Mouse (Mus musculus) embryonic facial prominence, embryonic 15.5 days (tissue): Measurements from ENCODE around the gene Cracr2a. TPM values are rescaled to one million over a fixed set of nuclear protein-coding genes. Genes with fewer than 3 reads are reported as not detected.

Experiments
- ATAC-seq: fragments of 200-750 bp; cut with Nextera tagmentation; 2 replicates; pipeline ENCODE4 v1.8.0; 2017; ENCODE audit warnings: low read depth, moderate TSS enrichment; ENCODE audit not compliant: insufficient number of reproducible peaks, low FRiP score, low TSS enrichment
- H3K27ac ChIP-seq: fragments of 300-500 bp; sonication (generic); replicated peaks from 2 replicates; pipeline ENCODE4 v1.5.1; 2015; ENCODE audit warnings: mild to moderate bottlenecking, inconsistent platforms
- H3K27me3 ChIP-seq: fragments of 300-500 bp; sonication (generic); 2 replicates; pipeline ENCODE4 v1.6.1; 2015; ENCODE audit warnings: inconsistent platforms
- H3K36me3 ChIP-seq: fragments of 300-500 bp; sonication (generic); 2 replicates; pipeline ENCODE4 v1.6.1; 2015; ENCODE audit warnings: mild to moderate bottlenecking, inconsistent platforms
- H3K4me1 ChIP-seq: fragments of 300-500 bp; sonication (generic); 2 replicates; pipeline ENCODE4 v1.6.1; 2015; ENCODE audit warnings: inconsistent platforms
- H3K4me2 ChIP-seq: fragments of 300-500 bp; sonication (generic); replicated peaks from 2 replicates; pipeline ENCODE4 v1.6.1; 2015; ENCODE audit warnings: mild to moderate bottlenecking, inconsistent platforms
- H3K4me3 ChIP-seq: fragments of 300-500 bp; sonication (generic); replicated peaks from 2 replicates; pipeline ENCODE4 v1.5.1; 2015; ENCODE audit warnings: mild to moderate bottlenecking, inconsistent platforms
- H3K9ac ChIP-seq: fragments of 300-500 bp; sonication (generic); 2 replicates; pipeline ENCODE4 v1.6.1; 2015; ENCODE audit warnings: inconsistent platforms
- H3K9me3 ChIP-seq: fragments of 300-500 bp; sonication (generic); replicated peaks from 2 replicates; pipeline ENCODE4 v1.6.1; 2016; ENCODE audit warnings: inconsistent platforms
- WGBS: fragments of 180-500 bp; shearing (Covaris S2); methylation state at CpG from one replicate; pipeline ENCODE4 v1.1.7; 2015; 5-methylcytosine and 5-hydroxymethylcytosine counted together
- polyA plus RNA-seq: library from polyadenylated mRNA; unstranded; fragments of >200 nt; fragmentation: Nextera tagmentation; extraction: Ambion mirVana; gene quantifications from 2 replicates; pipeline ENCODE4 v1.2.1, GENCODE M21; 2015

Gene Cracr2a
- polyA plus RNA-seq, 1 experiment from 2014 or later, result 1.6 TPM

GRCm38 (mm10) chr6:127537035-127537434 is 24.1 kb upstream of the Cracr2a start:
- no peak overlapping the region for H3K4me3 ChIP-seq
- no peaks in the 10 kb centered on the region for H3K9me3 ChIP-seq
- ATAC-seq, result no peak
- no peaks in the 10 kb centered on the region for H3K36me3 ChIP-seq
- H3K27ac ChIP-seq, result no peak overlapping the region
- WGBS, result 49% methylated on average over 7 of the region's 7 CpGs
- peaks cover 4% of the 10 kb centered on the region; the same call in 1 of the 2 replicates for H3K27me3 ChIP-seq
- H3K4me2 ChIP-seq, result no peak overlapping the region
- no peak overlapping the region for H3K9ac ChIP-seq
- no peaks in the 10 kb centered on the region for H3K4me1 ChIP-seq

DNA sequence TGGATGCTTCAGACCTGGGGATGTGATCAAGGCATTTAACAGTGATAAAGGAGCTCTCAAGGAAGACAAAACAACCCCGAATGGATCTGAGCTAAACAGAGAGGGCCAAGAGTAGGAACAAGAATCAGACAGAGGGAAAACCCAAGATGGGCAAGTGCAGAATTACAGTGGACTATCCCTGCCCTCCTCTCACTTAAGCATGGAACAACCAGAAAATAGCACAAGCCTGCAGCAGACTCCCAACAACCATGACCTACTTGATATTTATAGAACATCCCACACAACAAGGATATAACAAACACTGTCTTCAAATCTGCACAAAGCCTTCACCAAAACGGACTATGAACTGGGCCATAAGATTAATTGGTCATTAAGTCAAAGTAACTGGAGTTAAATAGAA is 23.0 kb upstream of the Cracr2a start:
- Histone ChIP-seq H3K9ac (no peak overlapping the region), H3K4me1 (no peaks in the 10 kb centered on the region), H3K27me3 (peaks cover 4% of the 10 kb centered on the region; the same call in 1 of the 2 replicates), H3K36me3 (no peaks in the 10 kb centered on the region), H3K27ac (no peak overlapping the region), H3K4me3 (no peak overlapping the region), H3K4me2 (no peak overlapping the region), H3K9me3 (no peaks in the 10 kb centered on the region)
- WGBS, result 73% methylated on average over 2 of the region's 2 CpGs
- ATAC-seq, result no peak

DNA sequence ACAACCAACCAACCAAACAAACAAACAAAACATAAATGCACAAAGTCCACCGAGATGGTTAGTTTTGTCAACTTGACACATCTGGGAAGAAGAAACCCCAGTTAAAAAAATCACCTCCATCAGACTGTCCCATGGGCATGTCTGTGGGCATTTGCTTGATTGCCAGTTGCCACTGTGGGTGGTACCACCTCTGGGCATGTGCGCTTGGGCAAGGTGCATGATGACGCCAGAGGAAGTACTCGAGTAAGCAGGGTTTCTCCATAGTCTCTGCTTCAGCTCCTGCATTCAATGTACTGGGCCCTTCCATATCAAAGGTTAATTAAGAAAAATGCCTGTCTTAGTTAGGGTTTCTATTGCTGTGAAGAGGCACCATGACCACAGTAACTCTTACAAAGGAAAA is 21.9 kb upstream of the Cracr2a start:
- no peaks in the 10 kb centered on the region for H3K4me1 ChIP-seq
- 86% methylated on average over 4 of the region's 4 CpGs for WGBS
- no peak overlapping the region for H3K4me3 ChIP-seq
- H3K4me2 ChIP-seq, result no peak overlapping the region
- H3K27me3 ChIP-seq, result peaks cover 4% of the 10 kb centered on the region; the same call in 1 of the 2 replicates
- H3K27ac ChIP-seq, result no peak overlapping the region
- H3K9me3 ChIP-seq, result no peaks in the 10 kb centered on the region
- H3K36me3 ChIP-seq, result no peaks in the 10 kb centered on the region
- ATAC-seq, result no peak
- no peak overlapping the region for H3K9ac ChIP-seq

DNA sequence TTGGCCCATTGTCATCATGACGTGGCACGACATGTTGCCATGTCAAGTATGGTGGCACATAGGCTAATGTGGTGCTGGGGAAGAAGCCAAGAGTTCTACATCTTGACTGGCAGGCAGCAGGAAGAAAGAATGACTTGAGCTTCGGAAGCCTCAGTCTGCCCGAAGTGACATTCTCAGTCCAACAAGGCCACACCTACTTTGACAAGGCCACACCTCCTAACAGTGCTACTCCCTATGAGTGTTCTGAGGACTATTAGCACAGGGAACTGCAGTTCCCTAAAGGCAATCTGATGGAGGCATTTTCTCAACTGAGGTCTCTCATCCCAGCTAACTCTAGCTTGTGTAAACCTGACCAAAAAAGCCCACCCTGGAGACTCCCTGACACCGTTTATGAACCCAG is 21.5 kb upstream of the Cracr2a start:
- H3K27me3 ChIP-seq, result peaks cover 4% of the 10 kb centered on the region; the same call in 1 of the 2 replicates
- no peak overlapping the region for H3K9ac ChIP-seq
- H3K4me2 ChIP-seq, result no peak overlapping the region
- H3K27ac ChIP-seq, result no peak overlapping the region
- no peaks in the 10 kb centered on the region for H3K4me1 ChIP-seq
- H3K9me3 ChIP-seq, result no peaks in the 10 kb centered on the region
- H3K4me3 ChIP-seq, result no peak overlapping the region
- 66% methylated on average over 5 of the region's 5 CpGs for WGBS
- ATAC-seq, result no peak
- no peaks in the 10 kb centered on the region for H3K36me3 ChIP-seq

- no peak overlapping the region for H3K4me3 ChIP-seq
- H3K9ac ChIP-seq, result no peak overlapping the region
- WGBS, result 53% methylated on average over 4 of the region's 4 CpGs
- H3K4me2 ChIP-seq, result no peak overlapping the region
- H3K27ac ChIP-seq, result no peak overlapping the region
- peaks cover 4% of the 10 kb centered on the region; the same call in 1 of the 2 replicates for H3K27me3 ChIP-seq
- H3K9me3 ChIP-seq, result no peaks in the 10 kb centered on the region
- no peaks in the 10 kb centered on the region for H3K36me3 ChIP-seq
- H3K4me1 ChIP-seq, result no peaks in the 10 kb centered on the region
- ATAC-seq, result no peak
These were observed 20.6 kb upstream of the Cracr2a start for GRCm38 (mm10) chr6:127540517-127540916.

GRCm38 (mm10) chr6:127541617-127542374 is 19.3 kb upstream of the Cracr2a start:
- Histone ChIP-seq H3K36me3 (no peaks in the 10 kb centered on the region), H3K27me3 (peaks cover 4% of the 10 kb centered on the region; the same call in 1 of the 2 replicates), H3K4me3 (no peak overlapping the region), H3K27ac (no peak overlapping the region), H3K4me2 (no peak overlapping the region), H3K9me3 (no peaks in the 10 kb centered on the region), H3K9ac (no peak overlapping the region), H3K4me1 (no peaks in the 10 kb centered on the region)
- 38% methylated on average over 18 of the region's 18 CpGs for WGBS
- no peak for ATAC-seq

- Histone ChIP-seq H3K4me1 (no peaks in the 10 kb centered on the region), H3K36me3 (no peaks in the 10 kb centered on the region), H3K4me2 (no peak overlapping the region), H3K9ac (no peak overlapping the region), H3K9me3 (no peaks in the 10 kb centered on the region), H3K4me3 (no peak overlapping the region), H3K27ac (no peak overlapping the region), H3K27me3 (peaks cover under 1% of the 10 kb centered on the region; the same call in 1 of the 2 replicates)
- WGBS, result 49% methylated on average over 4 of the region's 4 CpGs
- peak; percentile 63; the same call in 1 of the 2 replicates for ATAC-seq
These were observed 14.5 kb upstream of the Cracr2a start for GRCm38 (mm10) chr6:127546676-127547075.

DNA sequence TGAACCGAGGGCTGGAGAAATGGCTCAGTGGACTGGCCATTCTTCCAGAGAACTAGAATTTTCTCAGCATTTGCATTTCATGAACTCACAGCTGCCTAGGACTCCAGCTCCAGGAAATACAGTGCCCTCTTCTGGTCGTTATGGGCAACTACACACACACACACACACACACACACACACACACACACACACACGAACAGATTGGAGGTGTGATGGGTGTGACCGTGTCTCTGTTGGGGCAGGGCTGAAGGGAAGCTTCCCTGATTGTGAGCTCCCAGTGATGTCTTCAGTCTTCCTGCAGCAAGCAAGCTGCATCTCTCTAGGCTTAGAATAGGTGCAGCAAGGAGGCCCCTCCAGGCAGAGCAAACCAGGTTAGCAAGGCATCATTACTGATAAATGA is 8.2 kb upstream of the Cracr2a start:
- H3K4me1 ChIP-seq, result no peaks in the 10 kb centered on the region
- H3K27ac ChIP-seq, result no peak overlapping the region
- H3K9ac ChIP-seq, result no peak overlapping the region
- no peak overlapping the region for H3K4me2 ChIP-seq
- H3K4me3 ChIP-seq, result no peak overlapping the region
- WGBS, result 77% methylated on average over 4 of the region's 4 CpGs
- H3K36me3 ChIP-seq, result no peaks in the 10 kb centered on the region
- ATAC-seq, result no peak
- no peaks in the 10 kb centered on the region for H3K9me3 ChIP-seq
- H3K27me3 ChIP-seq, result no peaks in the 10 kb centered on the region

DNA sequence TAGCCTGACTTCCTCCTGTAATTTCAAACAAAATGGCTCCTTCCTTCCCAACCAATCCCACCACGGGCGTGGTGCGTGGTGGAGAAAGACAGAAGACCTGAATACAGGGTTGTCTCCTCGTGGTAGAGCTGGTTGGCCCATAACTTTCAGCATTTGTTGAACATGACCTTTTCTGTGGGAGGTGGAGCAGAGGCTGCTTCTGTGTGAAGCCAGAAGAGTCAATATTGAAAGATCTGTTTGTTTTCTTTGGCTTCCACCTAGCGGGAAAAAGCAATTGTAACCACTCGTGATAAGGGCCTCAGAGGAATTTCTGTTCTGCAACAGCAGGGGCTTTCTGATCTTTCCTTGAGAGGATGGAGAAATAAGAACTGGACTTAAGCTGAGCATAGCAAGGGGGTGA is 5.6 kb upstream of the Cracr2a start:
- no peaks in the 10 kb centered on the region for H3K4me1 ChIP-seq
- no peaks in the 10 kb centered on the region for H3K27me3 ChIP-seq
- H3K9ac ChIP-seq, result no peak overlapping the region
- ATAC-seq, result no peak
- no peak overlapping the region for H3K4me3 ChIP-seq
- no peaks in the 10 kb centered on the region for H3K9me3 ChIP-seq
- H3K36me3 ChIP-seq, result no peaks in the 10 kb centered on the region
- H3K4me2 ChIP-seq, result no peak overlapping the region
- no peak overlapping the region for H3K27ac ChIP-seq
- 79% methylated on average over 6 of the region's 6 CpGs for WGBS

DNA sequence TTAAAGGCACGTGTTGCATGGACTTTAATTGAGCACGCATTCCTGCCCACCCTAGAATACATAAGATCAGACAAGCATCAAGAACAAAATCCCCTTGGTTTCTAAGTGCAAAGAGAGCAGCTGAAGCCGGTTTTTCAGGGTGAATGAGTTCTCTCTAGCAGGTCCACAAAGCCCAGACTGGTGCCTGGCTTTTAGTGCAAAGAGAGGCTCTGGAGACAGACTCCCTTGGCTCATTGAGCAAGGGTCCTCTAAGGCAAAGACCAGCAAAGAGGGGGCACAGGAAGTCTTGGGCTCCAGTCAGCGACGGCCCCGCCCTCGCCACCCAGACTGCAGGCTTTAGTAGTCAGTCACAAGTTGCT is 287 bp upstream of the Cracr2a start:
- Histone ChIP-seq H3K27me3 (no peaks in the 10 kb centered on the region), H3K4me3 (peak overlapping the region; percentile 51), H3K36me3 (no peaks in the 10 kb centered on the region), H3K9ac (peak overlapping the region; percentile 39; the same call in 1 of the 2 replicates), H3K4me1 (peaks cover 9% of the 10 kb centered on the region), H3K9me3 (no peaks in the 10 kb centered on the region), H3K27ac (peak overlapping the region; percentile 55), H3K4me2 (peak overlapping the region; percentile 93)
- 12% methylated on average over 7 of the region's 7 CpGs for WGBS
- 0 out of 2 replicates have a peak, but pooled peaks have one; percentile 1 for ATAC-seq

- Histone ChIP-seq H3K9me3 (no peaks in the 10 kb centered on the region), H3K27ac (no peak overlapping the region), H3K4me3 (no peak overlapping the region), H3K4me2 (no peak overlapping the region), H3K36me3 (no peaks in the 10 kb centered on the region), H3K9ac (no peak overlapping the region), H3K4me1 (peaks cover 9% of the 10 kb centered on the region), H3K27me3 (no peaks in the 10 kb centered on the region)
- WGBS, result 64% methylated on average over 4 of the region's 4 CpGs
- ATAC-seq, result no peak
These were observed 2.4 kb downstream of the Cracr2a start for GRCm38 (mm10) chr6:127563511-127563910.
